Comparison of ENCODE assay signal across 8 mouse cellular contexts in genomic region chr11:107479053-107479861, GRCm38 (mm10). TPM values are rescaled to one million over a fixed set of nuclear protein-coding genes. Genes with fewer than 3 reads are reported as not detected.
DNase-seq lines count a peak whose midpoint lies in the region; ATAC-seq and TF ChIP-seq lines count a peak whose summit lies in the region.

Gene Psmd12, plus strand, starts transcription at chr11:107479484.

- peak; percentile 78 for TF ChIP-seq POLR2A in olfactory bulb, adult 2 months (IDR thresholded peaks at IDR 0.05; ENCODE audit: insufficient read depth, low read depth, low read length)
- TF ChIP-seq POLR2A in thymus, adult 2 months (IDR thresholded peaks at IDR 0.05; ENCODE audit: control insufficient read depth, extremely low read depth, insufficient read depth, low read length, poor library complexity) = peak; percentile 82

- no peaks in the 10 kb centered on the region for H3K27me3 ChIP-seq in G1E (ENCODE audit: insufficient read depth, low read length)
- no peaks in the 10 kb centered on the region for H3K27me3 ChIP-seq in forebrain, embryonic 16.5 days (replicated peaks; ENCODE audit: control insufficient read depth, insufficient read depth, low read length)
- H3K27me3 ChIP-seq in lung, embryonic 14.5 days (ENCODE audit: insufficient read depth, low read length) = no peaks in the 10 kb centered on the region
- no peaks in the 10 kb centered on the region for H3K27me3 ChIP-seq in thymus, adult 2 months (ENCODE audit: control insufficient read depth, insufficient read depth, low read length)

- H3K4me3 ChIP-seq in G1E (ENCODE audit: low read depth, low read length) = peak within 1 kb of the TSS; percentile 99
- peak within 1 kb of the TSS; percentile 71 for H3K4me3 ChIP-seq in forebrain, embryonic 16.5 days (replicated peaks; ENCODE audit: low read length)
- peak within 1 kb of the TSS; percentile 98 for H3K4me3 ChIP-seq in layer of hippocampus, adult 2 months
- peak within 1 kb of the TSS; percentile 97 for H3K4me3 ChIP-seq in lung, embryonic 14.5 days (ENCODE audit: low read depth, low read length)
- peak within 1 kb of the TSS; percentile 76 for H3K4me3 ChIP-seq in olfactory bulb, adult 2 months (ENCODE audit: insufficient read depth, low read depth, low read length)
- H3K4me3 ChIP-seq in thymus, adult 2 months (ENCODE audit: control insufficient read depth, insufficient read depth, low read length) = peak within 1 kb of the TSS; percentile 66

- peak; percentile 97 for ATAC-seq in G1E (ENCODE audit: extremely low read depth, insufficient number of reproducible peaks, low FRiP score, poor library complexity, severe bottlenecking)
- ATAC-seq in forebrain, embryonic 16.5 days = peak; percentile 99
- ATAC-seq in lung, embryonic 14.5 days (ENCODE audit: insufficient read depth) = peak; percentile 99

- WGBS in forebrain, embryonic 16.5 days = under 1% methylated on average over 51 of the region's 51 CpGs
- under 1% methylated on average over 51 of the region's 51 CpGs for WGBS in lung, embryonic 14.5 days
- under 1% methylated on average over 51 of the region's 51 CpGs for WGBS in olfactory bulb, adult 2 months
- under 1% methylated on average over 51 of the region's 51 CpGs for WGBS in thymus, adult 2 months

- intact Hi-C loops in heart, postnatal 36 days (cut with DNase I) = no loop called here

- H3K27ac ChIP-seq in forebrain, embryonic 16.5 days (ENCODE audit: low read length) = peak within 1 kb of the TSS; percentile 41; the same call in 1 of the 2 replicates
- H3K27ac ChIP-seq in layer of hippocampus, adult 2 months = peak within 1 kb of the TSS; percentile 98
- H3K27ac ChIP-seq in lung, embryonic 14.5 days (ENCODE audit: low read depth) = peak within 1 kb of the TSS; percentile 64
- peak within 1 kb of the TSS; percentile 59; the same call in 1 of the 2 replicates for H3K27ac ChIP-seq in olfactory bulb, adult 2 months (ENCODE audit: insufficient read depth, low read depth, low read length)
- no peak within 1 kb of the TSS for H3K27ac ChIP-seq in thymus, adult 2 months (ENCODE audit: control insufficient read depth, insufficient read depth, low read length)

- H3K9me3 ChIP-seq in G1E (replicated peaks) = no peaks in the 10 kb centered on the region
- H3K9me3 ChIP-seq in forebrain, embryonic 16.5 days (ENCODE audit: control insufficient read depth, low read length) = no peaks in the 10 kb centered on the region
- no peaks in the 10 kb centered on the region for H3K9me3 ChIP-seq in lung, embryonic 14.5 days (ENCODE audit: low read depth, low read length)

- peak within 1 kb of the TSS; percentile 85 for H3K9ac ChIP-seq in forebrain, embryonic 16.5 days (replicated peaks; ENCODE audit: low read depth, low read length)
- H3K9ac ChIP-seq in lung, embryonic 14.5 days = peak within 1 kb of the TSS; percentile 96

- peak; percentile 74 for DNase-seq in G1E (ENCODE audit: low spot score)
- DNase-seq in cerebellum, adult 18-20 months = peak; percentile 95 to 96
- DNase-seq in heart, postnatal 36 days = peak; percentile 97
- peak; percentile 95 to 96 for DNase-seq in layer of hippocampus, adult 2 months (ENCODE audit: low spot score in 2 of 2)
- peak; percentile 98 for DNase-seq in lung, embryonic 14.5 days
- peak; percentile 97 for DNase-seq in thymus, adult 2 months

- H3K36me3 ChIP-seq in G1E (replicated peaks) = peaks cover 25% of the 10 kb centered on the region
- no peaks in the 10 kb centered on the region for H3K36me3 ChIP-seq in forebrain, embryonic 16.5 days (ENCODE audit: control insufficient read depth, insufficient read depth)
- no peaks in the 10 kb centered on the region for H3K36me3 ChIP-seq in lung, embryonic 14.5 days (ENCODE audit: insufficient read depth)
- no peaks in the 10 kb centered on the region for H3K36me3 ChIP-seq in thymus, adult 2 months (ENCODE audit: control insufficient read depth, insufficient read depth, low read length)

- no peak for TF ChIP-seq CTCF in G1E (IDR thresholded peaks at IDR 0.05; ENCODE audit: low read depth, low read length)
- peak; percentile 25; the same call in 1 of the 2 replicates for TF ChIP-seq CTCF in layer of hippocampus, adult 2 months (conservative IDR thresholded peaks at IDR 0.05)
- peak; percentile 32; the same call in 1 of the 2 replicates for TF ChIP-seq CTCF in lung, embryonic 14.5 days (IDR thresholded peaks at IDR 0.05; ENCODE audit: low read depth)
- no peak for TF ChIP-seq CTCF in olfactory bulb, adult 2 months (IDR thresholded peaks at IDR 0.05; ENCODE audit: insufficient read depth, low read depth, low read length)
- TF ChIP-seq CTCF in thymus, adult 2 months (IDR thresholded peaks at IDR 0.05; ENCODE audit: borderline replicate concordance, control insufficient read depth, extremely low read depth, insufficient read depth, low read length, poor library complexity) = peak; percentile 38; the same call in 1 of the 2 replicates

- H3K4me1 ChIP-seq in G1E (ENCODE audit: insufficient read depth, low read depth, low read length) = peaks cover 33% of the 10 kb centered on the region
- peaks cover 15% of the 10 kb centered on the region for H3K4me1 ChIP-seq in forebrain, embryonic 16.5 days (replicated peaks; ENCODE audit: control insufficient read depth, insufficient read depth, low read length)
- H3K4me1 ChIP-seq in lung, embryonic 14.5 days (ENCODE audit: insufficient read depth) = 0 out of 2 replicates have a peak, but pooled peaks cover 3% of the 10 kb centered on the region
- H3K4me1 ChIP-seq in olfactory bulb, adult 2 months (ENCODE audit: control insufficient read depth, insufficient read depth, low read length) = no peaks in the 10 kb centered on the region
- peaks cover 2% of the 10 kb centered on the region; the same call in 1 of the 2 replicates for H3K4me1 ChIP-seq in thymus, adult 2 months (replicated peaks; ENCODE audit: control insufficient read depth, insufficient read depth, low read length)

- H3K4me2 ChIP-seq in forebrain, embryonic 16.5 days (ENCODE audit: low read length) = peak within 1 kb of the TSS; percentile 72
- peak within 1 kb of the TSS; percentile 83 for H3K4me2 ChIP-seq in lung, embryonic 14.5 days

RNA-seq across cellular contexts. Expression of gene Psmd12, which starts in this region (rescaled TPM):
- total RNA-seq in G1E (2014; fragmentation: Nextera tagmentation) (77.4 and 90.2 TPM in 2 replicates), G1E (2017) (116 and 121 TPM in 2 replicates)
- 31.4 and 39.1 TPM in 2 replicates for polyA plus RNA-seq in G1E (2012)
- 148 and 153 TPM in 2 replicates for polyA plus RNA-seq in forebrain, embryonic 16.5 days (2015; fragmentation: Nextera tagmentation; extraction: Ambion mirVana)
- 10 to 100 TPM; 89.6 to 92.4 TPM for total RNA-seq in heart, postnatal 36 days (2021)
- 10 to 100 TPM; 65.9 to 69.3 TPM for total RNA-seq in layer of hippocampus, adult 2 months (2021)
- 188 and 192 TPM in 2 replicates for polyA plus RNA-seq in lung, embryonic 14.5 days (2014; fragmentation: Nextera tagmentation; extraction: Ambion mirVana)
- polyA plus RNA-seq in olfactory bulb, adult 2 months (2012; ENCODE audit: insufficient read depth, insufficient read length, low replicate concordance, missing spikeins) = not detected in 2 replicates
- 15.8 and 17.0 TPM in 2 replicates for polyA plus RNA-seq in thymus, adult 2 months (2012; rRNA removed)

Comparison
In these comparisons a context has a peak if more than half of its experiments do, and no peak if none do; other contexts are left out.
1. CTCF ChIP-seq: peak in layer of hippocampus, adult 2 months (single experiment), lung, embryonic 14.5 days (single experiment) and thymus, adult 2 months (single experiment); none in G1E (single experiment) and olfactory bulb, adult 2 months (single experiment).
2. Peak in every context shown above with its lines, with median percentiles within 50 percentile points of each other: ATAC-seq, DNase-seq and H3K4me3 ChIP-seq.